Mouse (Mus musculus): Measurements from ENCODE around the gene Serpinb1c. TPM values are rescaled to one million over a fixed set of nuclear protein-coding genes. Genes with fewer than 3 reads are reported as not detected.
"Not testable (repeated sequence)": the region's sequence is repeated elsewhere in the genome, so short reads cannot be mapped to it uniquely, and the experiment has no call there.

Serpinb1c gene
- total RNA-seq, 2 experiments from 2014 or later, result 2.7 to 4.1 TPM

GRCm38 (mm10) chr13:32865591-32865990, 32.4 kb downstream of the Serpinb1c start:
- DNase-seq, result no peak

DNA sequence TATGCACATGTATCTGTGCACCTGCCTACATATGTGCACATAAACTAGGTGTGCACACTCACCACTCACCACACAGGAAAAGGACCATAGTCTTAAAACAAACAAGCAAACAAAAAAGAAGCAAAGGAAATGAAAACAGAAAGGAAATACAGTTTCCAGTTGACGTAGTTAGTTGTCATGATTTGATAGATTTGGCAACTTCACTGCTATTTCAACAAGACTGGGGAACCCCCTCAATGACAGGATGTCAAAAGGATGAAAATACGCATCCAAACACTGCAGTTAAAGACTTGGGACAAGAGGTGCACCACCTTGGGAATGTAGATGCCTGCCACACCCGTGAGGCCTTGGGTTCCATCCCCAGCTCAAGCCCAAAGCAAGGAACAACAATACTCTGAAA, 33.5 kb downstream of the Serpinb1c start:
- not testable (repeated sequence) for DNase-seq

- DNase-seq, result peak; percentile 14
Measured at GRCm38 (mm10) chr13:32863456-32863855, 34.6 kb downstream of the Serpinb1c start.

GRCm38 (mm10) chr13:32860821-32861220, 37.2 kb downstream of the Serpinb1c start:
- DNase-seq, result peak; percentile 40

- DNase-seq, result no peak
Measured at GRCm38 (mm10) chr13:32853073-32853472, 44.9 kb downstream of the Serpinb1c start.

- no peak for DNase-seq
Measured at GRCm38 (mm10) chr13:32852539-32852938, 45.5 kb downstream of the Serpinb1c start.

DNA sequence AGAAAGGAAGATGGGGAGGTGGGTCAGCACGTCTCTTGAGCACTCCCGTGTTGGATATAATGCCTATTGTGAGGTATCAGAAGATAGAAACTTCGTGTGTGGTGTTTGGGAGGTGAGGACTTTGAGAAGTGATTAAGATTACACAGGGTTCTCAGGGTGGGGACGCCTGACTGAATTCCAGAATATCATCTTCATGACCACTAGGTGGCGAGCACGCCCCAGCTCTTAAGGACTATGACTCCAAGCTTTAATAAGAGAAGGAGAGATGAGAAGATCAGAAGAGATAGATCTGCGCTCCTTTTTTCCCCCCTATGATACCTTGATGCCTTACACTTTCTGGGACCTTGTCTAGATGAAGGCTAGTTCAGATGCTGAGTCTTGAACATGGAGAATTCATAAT, 46.0 kb downstream of the Serpinb1c start:
- no peak for DNase-seq

DNA sequence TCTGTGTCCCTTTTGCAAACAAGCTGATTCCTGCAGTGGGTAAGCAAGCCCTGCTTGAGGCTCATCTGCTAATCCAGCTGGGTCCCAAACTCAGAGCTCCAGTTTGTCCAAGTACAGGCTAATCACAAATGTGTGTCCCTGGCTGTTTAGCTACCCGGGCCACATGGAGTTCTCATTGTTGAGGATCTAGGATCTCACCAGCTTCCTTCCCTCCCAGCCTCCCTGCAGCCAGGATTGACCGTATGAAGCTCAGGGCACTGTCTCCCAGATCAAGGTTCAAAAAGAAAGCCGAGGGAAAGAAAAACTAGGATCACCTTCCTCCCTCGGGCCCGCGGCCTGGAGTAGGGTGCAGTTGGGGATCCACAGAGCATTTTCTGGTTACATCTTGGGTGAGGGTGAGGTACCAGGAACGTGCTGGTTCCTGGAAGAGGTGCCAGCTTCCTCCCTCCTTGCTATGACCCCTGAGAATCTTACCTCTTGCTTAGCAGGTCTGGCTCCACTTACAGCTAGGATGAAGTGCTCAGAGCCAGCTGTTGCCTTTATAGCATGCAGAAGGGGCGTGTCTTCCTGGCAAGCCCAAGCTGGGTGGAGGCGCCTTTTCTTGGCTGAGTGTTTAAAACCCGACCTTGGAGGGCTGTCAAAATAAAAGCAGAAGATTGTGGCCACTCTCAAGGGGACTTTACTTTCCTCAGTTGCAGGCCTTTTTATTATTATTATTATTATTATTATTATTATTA, 47.2 kb downstream of the Serpinb1c start, which contains the start of gene Serpinb1a:
Gene Serpinb1a, minus strand, starts transcription at position 518 of the 737 bp plus-strand sequence.
- peak; percentile 66 for DNase-seq

DNA sequence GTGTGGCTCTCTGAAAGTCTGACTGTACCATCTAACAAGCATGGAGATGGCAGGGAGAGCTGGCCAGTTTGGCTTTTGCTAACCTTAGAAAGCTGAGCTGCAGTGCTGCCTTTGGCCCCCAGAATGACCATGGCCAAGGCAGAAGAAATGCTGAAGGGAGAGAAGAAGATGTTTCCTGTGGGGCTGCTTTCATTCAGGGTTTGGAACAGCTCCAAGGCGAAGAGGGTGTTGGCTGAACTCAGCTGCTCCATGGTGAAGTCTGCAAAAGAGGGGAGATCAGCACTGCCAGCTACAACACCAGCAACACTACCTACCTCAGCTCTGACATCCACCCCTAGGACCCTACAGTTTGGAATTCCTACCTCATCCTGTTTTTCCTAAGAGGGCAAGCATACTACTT, 47.9 kb downstream of the Serpinb1c start:
- DNase-seq, result no peak

- DNase-seq, result no peak
Measured at GRCm38 (mm10) chr13:32849531-32850123, 48.4 kb downstream of the Serpinb1c start.

GRCm38 (mm10) chr13:32849092-32849491, 48.9 kb downstream of the Serpinb1c start:
- DNase-seq, result no peak

DNA sequence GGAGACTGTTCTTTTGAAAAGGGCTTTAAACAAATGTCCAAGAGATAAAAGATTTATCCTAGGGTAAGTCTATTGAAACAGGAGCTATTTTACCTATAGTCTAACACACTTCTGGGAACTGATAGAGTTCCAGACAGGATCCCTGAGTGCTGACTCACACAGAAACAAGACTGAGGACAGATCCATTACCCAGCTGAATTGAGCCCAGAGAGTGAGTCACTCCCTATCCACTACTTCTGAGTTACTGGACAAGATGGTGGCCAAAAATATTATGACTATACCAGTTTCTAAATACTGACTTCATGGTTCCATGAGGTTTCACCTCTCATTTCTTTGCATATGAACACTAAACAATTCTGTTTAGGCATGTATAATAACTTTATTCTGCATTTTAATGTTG, 51.8 kb downstream of the Serpinb1c start:
- no peak for DNase-seq

DNA sequence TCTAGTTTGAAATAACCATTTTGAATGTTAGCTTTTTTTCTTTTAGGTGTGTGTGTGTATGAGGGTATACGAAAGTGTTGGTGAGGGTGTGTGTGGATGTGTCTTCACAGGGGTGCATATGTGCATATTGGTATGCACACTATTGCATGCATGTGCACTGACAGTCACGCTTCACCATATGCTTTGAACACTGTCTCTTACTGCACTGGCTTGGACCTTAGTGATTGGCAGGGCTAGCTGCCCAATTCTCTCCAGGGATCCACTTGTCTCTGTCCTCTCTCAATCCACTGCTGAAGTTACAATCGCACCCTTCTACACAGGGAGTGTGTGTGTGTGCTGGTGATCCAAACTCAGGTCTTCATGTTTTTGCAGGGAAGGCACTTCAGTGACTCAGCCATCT, 56.7 kb downstream of the Serpinb1c start:
- DNase-seq, result no peak

DNA sequence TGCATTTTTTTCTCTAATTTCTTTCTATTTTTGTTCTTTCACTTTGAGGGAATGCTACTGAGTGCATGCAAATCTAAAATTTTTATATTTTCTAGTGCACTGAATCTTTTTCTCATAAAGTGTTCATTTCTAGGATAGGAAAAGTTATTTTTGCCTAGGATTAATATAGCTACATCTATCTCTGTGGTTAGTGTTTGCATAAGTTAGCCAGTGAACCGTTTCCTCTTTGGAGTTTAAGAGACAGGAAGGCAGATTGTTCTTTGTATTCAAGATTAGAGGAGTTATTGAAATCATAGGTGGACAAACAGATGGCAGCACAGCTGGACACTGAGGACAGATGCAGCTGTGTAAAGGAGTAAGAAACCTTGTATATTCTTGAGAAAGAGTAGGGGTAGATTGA, 58.7 kb downstream of the Serpinb1c start:
- no peak for DNase-seq

DNA sequence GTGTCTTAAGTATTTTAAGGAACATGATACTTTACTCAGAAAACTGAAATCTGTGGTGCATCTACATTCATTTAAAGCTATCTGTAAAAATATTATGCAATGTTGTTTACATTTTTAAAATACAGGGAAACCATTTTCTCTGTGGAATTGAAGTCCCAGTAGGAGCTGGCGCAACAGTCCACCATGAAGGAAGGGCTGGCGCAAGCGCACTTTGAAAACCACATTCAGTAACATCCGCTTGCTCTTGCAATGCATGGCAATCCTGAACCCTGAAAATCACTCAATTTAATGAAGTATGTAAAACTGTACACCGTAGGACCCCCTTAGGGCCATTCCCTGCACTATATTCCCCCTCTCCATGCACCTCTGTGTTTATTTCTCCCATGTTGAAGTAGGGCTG, 63.5 kb downstream of the Serpinb1c start:
- DNase-seq, result no peak

DNA sequence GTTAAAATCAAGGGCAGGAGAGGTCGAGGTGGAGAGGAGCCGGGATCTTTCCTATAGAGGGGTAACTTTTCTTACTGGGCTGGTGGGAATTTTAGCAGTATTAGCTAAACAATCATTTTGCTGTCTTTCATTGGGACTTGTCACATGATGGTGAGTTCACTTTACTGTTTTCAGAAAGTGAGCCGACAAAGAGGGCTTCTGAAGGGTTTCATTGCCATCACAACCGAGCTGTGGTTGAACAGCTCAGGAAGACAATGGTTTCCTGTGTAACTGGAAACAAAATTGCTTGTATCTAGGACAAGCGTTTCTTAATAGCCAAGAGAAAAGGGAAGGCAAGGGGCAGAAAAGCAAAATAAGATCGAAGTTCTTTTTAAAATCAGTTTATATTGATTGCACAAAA, 64.8 kb downstream of the Serpinb1c start:
- DNase-seq, result no peak

DNA sequence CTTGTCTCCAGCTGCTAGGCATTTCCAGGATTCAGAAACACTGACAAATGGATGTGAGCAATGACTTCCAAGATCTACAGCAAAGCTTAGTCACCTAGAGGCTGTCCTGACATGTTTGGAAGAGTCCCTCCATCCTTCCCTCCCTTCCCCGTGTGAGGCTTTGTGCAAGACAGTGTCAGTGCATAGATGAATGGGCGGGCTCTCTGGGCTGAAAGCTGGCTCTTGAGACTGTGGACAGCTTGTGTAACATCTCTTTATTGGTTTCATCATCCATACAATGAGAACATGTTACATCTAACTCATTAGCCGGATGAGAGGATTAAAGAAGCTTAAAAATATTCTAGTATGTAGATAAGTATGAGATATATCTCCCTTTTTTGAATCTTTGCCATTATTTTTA, 65.2 kb downstream of the Serpinb1c start:
- no peak for DNase-seq

GRCm38 (mm10) chr13:32831505-32832273, 66.3 kb downstream of the Serpinb1c start:
- DNase-seq, result no peak

Other genes with a start within 250 kb of the Serpinb1c start
- gene Mylk4, start 114.3 kb downstream of the Serpinb1c start, total RNA-seq (2021), result 1,000 to 10,000 TPM in 1 of 2 experiments, 100 to 1,000 TPM in 1; 560 to 1,240 TPM
- gene Wrnip1, start 96.2 kb downstream of the Serpinb1c start, total RNA-seq (2021), result 1 to 10 TPM; 5.8 to 7.5 TPM
- not detected for gene D930007J09Rik, start 95.4 kb downstream of the Serpinb1c start, total RNA-seq (2021)
- gene Serpinb1a, start 47.0 kb downstream of the Serpinb1c start, total RNA-seq (2021), result 1 to 10 TPM; 5.4 to 7.8 TPM
- 1 to 10 TPM; 2.4 to 5.1 TPM for gene Serpinb6b, start 67.0 kb upstream of the Serpinb1c start, total RNA-seq (2021)
- gene Serpinb9, start 105.0 kb upstream of the Serpinb1c start, total RNA-seq (2021), result 1 to 10 TPM; 2.2 TPM
- gene Serpinb9b, start 129.2 kb upstream of the Serpinb1c start, total RNA-seq (2021), result not detected
- not detected for gene Serpinb1b, start 180.4 kb upstream of the Serpinb1c start, total RNA-seq (2021)